8 mouse cellular contexts compared by ENCODE assay signal in genomic region chr9:62121551-62122447, GRCm38 (mm10). TPM values are rescaled to one million over a fixed set of nuclear protein-coding genes. Genes with fewer than 3 reads are reported as not detected.
DNase-seq lines count a peak whose midpoint lies in the region; ATAC-seq lines count a peak whose summit lies in the region.

No protein-coding gene starts in this region.

- ATAC-seq in intestine, embryonic 16.5 days: peak; percentile 45
- peak; percentile 36 for ATAC-seq in limb, embryonic 11.5 days (ENCODE audit: insufficient number of reproducible peaks, low FRiP score, low TSS enrichment, low read depth)
- peak; percentile 65 for ATAC-seq in midbrain, embryonic 13.5 days
- ATAC-seq in stomach, embryonic 15.5 days (ENCODE audit: insufficient read depth, low FRiP score, low read depth): peak; percentile 1; the same call in 1 of the 2 replicates

- peaks cover 5% of the 10 kb centered on the region; the same call in 1 of the 2 replicates for H3K4me1 ChIP-seq in intestine, embryonic 16.5 days (ENCODE audit: control insufficient read depth, insufficient read depth, low read length)
- no peaks in the 10 kb centered on the region for H3K4me1 ChIP-seq in limb, embryonic 11.5 days (ENCODE audit: control insufficient read depth, insufficient read depth, low read length)
- H3K4me1 ChIP-seq in midbrain, embryonic 13.5 days (replicated peaks): peaks cover 24% of the 10 kb centered on the region
- no peaks in the 10 kb centered on the region for H3K4me1 ChIP-seq in stomach, embryonic 15.5 days

- DNase-seq in ovary, postnatal 36 days (ENCODE audit: low spot score): peak; percentile 32
- DNase-seq in ovary, adult 18-20 months (ENCODE audit: low spot score): no peak
- peak; percentile 43 to 56 for DNase-seq in cerebellum, postnatal 36 days
- peak; percentile 18 to 39 for DNase-seq in gastrocnemius, postnatal 4 days (ENCODE audit: low spot score in 2 of 2)
- DNase-seq in limb, embryonic 11.5 days (ENCODE audit: low spot score): no peak

- peak overlapping the region; percentile 88 for H3K4me2 ChIP-seq in intestine, embryonic 16.5 days (ENCODE audit: low read depth, low read length)
- H3K4me2 ChIP-seq in limb, embryonic 11.5 days (ENCODE audit: low read depth, severe bottlenecking): peak overlapping the region; percentile 74
- peak overlapping the region; percentile 77 for H3K4me2 ChIP-seq in midbrain, embryonic 13.5 days (replicated peaks)
- H3K4me2 ChIP-seq in stomach, embryonic 15.5 days: peak overlapping the region; percentile 93

- H3K27ac ChIP-seq in intestine, embryonic 16.5 days (ENCODE audit: low read length): peak overlapping the region; percentile 89
- peak overlapping the region; percentile 78; the same call in 1 of the 2 replicates for H3K27ac ChIP-seq in limb, embryonic 11.5 days (replicated peaks; ENCODE audit: low read depth, low read length)
- H3K27ac ChIP-seq in midbrain, embryonic 13.5 days: peak overlapping the region; percentile 93
- peak overlapping the region; percentile 86 for H3K27ac ChIP-seq in stomach, embryonic 15.5 days

- under 1% methylated on average over 59 of the region's 59 CpGs for WGBS in intestine, embryonic 16.5 days
- under 1% methylated on average over 59 of the region's 59 CpGs for WGBS in limb, embryonic 11.5 days
- under 1% methylated on average over 59 of the region's 59 CpGs for WGBS in midbrain, embryonic 13.5 days
- WGBS in stomach, embryonic 15.5 days: under 1% methylated on average over 59 of the region's 59 CpGs

- no peaks in the 10 kb centered on the region for H3K27me3 ChIP-seq in intestine, embryonic 16.5 days (replicated peaks; ENCODE audit: control insufficient read depth, insufficient read depth, low read length)
- no peaks in the 10 kb centered on the region for H3K27me3 ChIP-seq in limb, embryonic 11.5 days (ENCODE audit: control insufficient read depth, insufficient read depth, low read length)
- peaks cover 6% of the 10 kb centered on the region; the same call in 1 of the 2 replicates for H3K27me3 ChIP-seq in midbrain, embryonic 13.5 days
- no peaks in the 10 kb centered on the region for H3K27me3 ChIP-seq in stomach, embryonic 15.5 days (replicated peaks)

- peak overlapping the region; percentile 90 for H3K9ac ChIP-seq in intestine, embryonic 16.5 days (ENCODE audit: low read depth, low read length)
- peak overlapping the region; percentile 94 for H3K9ac ChIP-seq in limb, embryonic 11.5 days (ENCODE audit: low read length)
- H3K9ac ChIP-seq in midbrain, embryonic 13.5 days (replicated peaks): peak overlapping the region; percentile 83
- H3K9ac ChIP-seq in stomach, embryonic 15.5 days: peak overlapping the region; percentile 80

- peak overlapping the region; percentile 76 for H3K4me3 ChIP-seq in intestine, embryonic 16.5 days (ENCODE audit: low read length)
- peak overlapping the region; percentile 83 for H3K4me3 ChIP-seq in limb, embryonic 11.5 days (ENCODE audit: low read depth, low read length)
- H3K4me3 ChIP-seq in midbrain, embryonic 13.5 days (replicated peaks): peak overlapping the region; percentile 63
- H3K4me3 ChIP-seq in stomach, embryonic 15.5 days (replicated peaks): peak overlapping the region; percentile 77

- H3K9me3 ChIP-seq in intestine, embryonic 16.5 days (ENCODE audit: control insufficient read depth, low read length): no peaks in the 10 kb centered on the region
- H3K9me3 ChIP-seq in limb, embryonic 11.5 days (ENCODE audit: control insufficient read depth, low read length): no peaks in the 10 kb centered on the region
- H3K9me3 ChIP-seq in midbrain, embryonic 13.5 days: no peaks in the 10 kb centered on the region
- no peaks in the 10 kb centered on the region for H3K9me3 ChIP-seq in stomach, embryonic 15.5 days

- H3K36me3 ChIP-seq in intestine, embryonic 16.5 days (ENCODE audit: control insufficient read depth, insufficient read depth, low read length): no peaks in the 10 kb centered on the region
- no peaks in the 10 kb centered on the region for H3K36me3 ChIP-seq in limb, embryonic 11.5 days (ENCODE audit: control insufficient read depth, insufficient read depth, low read length)
- no peaks in the 10 kb centered on the region for H3K36me3 ChIP-seq in midbrain, embryonic 13.5 days
- no peaks in the 10 kb centered on the region for H3K36me3 ChIP-seq in stomach, embryonic 15.5 days

RNA-seq across cellular contexts. Expression of gene Glce, which starts 0.7 kb away (rescaled TPM):
- 10 to 100 TPM; 21.7 to 23.0 TPM for total RNA-seq in gastrocnemius, postnatal 4 days (2021)
- 16.0 and 16.1 TPM in 2 replicates for polyA plus RNA-seq in intestine, embryonic 16.5 days (2015; fragmentation: Nextera tagmentation; extraction: Ambion mirVana)
- polyA plus RNA-seq in limb, embryonic 11.5 days (2014; fragmentation: Nextera tagmentation; extraction: Ambion mirVana): 24.1 and 25.0 TPM in 2 replicates
- polyA plus RNA-seq in midbrain, embryonic 13.5 days (2015; fragmentation: Nextera tagmentation; extraction: Ambion mirVana): 16.7 and 17.5 TPM in 2 replicates
- polyA plus RNA-seq in stomach, embryonic 15.5 days (2015; fragmentation: Nextera tagmentation; extraction: Ambion mirVana): 22.1 and 23.3 TPM in 2 replicates

Comparison
In these comparisons a context has a peak if more than half of its experiments do, and no peak if none do; other contexts are left out.
1. DNase-seq: peak in ovary, postnatal 36 days (single experiment), cerebellum, postnatal 36 days (2 of 2) and gastrocnemius, postnatal 4 days (2 of 2); none in ovary, adult 18-20 months (single experiment) and limb, embryonic 11.5 days (single experiment).
2. ATAC-seq: peak in every context shown above with its lines; median percentile 65 in midbrain, embryonic 13.5 days; 45 in intestine, embryonic 16.5 days; 36 in limb, embryonic 11.5 days; 1 in stomach, embryonic 15.5 days.
3. Peak in every context shown above with its lines, with median percentiles within 50 percentile points of each other: H3K27ac ChIP-seq, H3K4me2 ChIP-seq, H3K4me3 ChIP-seq and H3K9ac ChIP-seq.